Mouse (Mus musculus): ENCODE results near the gene Mfsd11.

DNA sequence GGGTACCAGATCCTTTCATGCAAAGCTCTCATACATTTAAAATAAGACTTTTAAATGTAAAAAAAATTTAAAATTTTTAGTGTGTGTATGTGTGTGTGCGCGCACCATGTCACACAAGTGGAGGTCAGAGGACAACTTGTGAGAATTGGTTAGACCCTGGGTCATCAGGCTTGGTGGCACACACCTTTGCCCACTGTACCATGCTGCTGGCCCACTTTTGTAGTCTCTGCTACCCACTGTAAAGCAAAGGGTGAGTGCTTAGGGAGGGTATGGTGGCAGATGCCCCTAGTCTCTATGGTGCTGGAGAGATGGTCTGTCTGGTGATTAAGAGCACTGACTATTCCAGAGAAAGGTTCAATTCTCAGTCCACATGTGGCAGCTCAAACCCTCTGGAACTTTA, 29.0 kb upstream of the Mfsd11 start:
- TF ChIP-seq CTCF (IDR thresholded peaks at IDR 0.05; ENCODE audit: borderline replicate concordance, insufficient read depth, low read length), result no peak
- no peak for TF ChIP-seq POLR2A (IDR thresholded peaks at IDR 0.05; ENCODE audit: low read depth, low read length)

Measured in embryonic fibroblast, embryonic 13.5 days (primary cell).